Comparison of ENCODE assay signal across 16 mouse cellular contexts in the genomic region with DNA sequence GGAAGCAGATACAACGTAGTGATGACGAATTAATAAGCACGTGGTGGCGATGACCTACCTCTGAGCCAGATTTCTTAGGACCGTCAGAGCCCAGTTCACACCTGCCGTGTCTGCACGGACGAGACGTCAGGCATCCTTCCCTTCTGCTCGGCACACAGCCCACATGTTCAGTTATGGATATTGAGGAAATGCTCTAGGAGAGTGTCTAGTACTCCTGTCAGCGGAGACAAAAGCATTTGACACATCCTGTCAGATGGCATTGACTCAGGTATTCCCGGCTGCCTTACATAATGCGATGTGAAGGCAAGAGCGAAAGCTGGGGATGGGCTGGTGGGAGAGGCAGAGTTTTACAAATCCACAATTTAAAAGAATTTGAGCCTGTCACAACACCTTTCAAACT.
A peak's percentile ranks its signal among the peaks of the same experiment; 100 is the strongest.
DNase-seq lines count a peak whose midpoint lies in the region; ATAC-seq and TF ChIP-seq lines count a peak whose summit lies in the region.
"Had no signal": no experiment of that assay in that cellular context is flagged by ENCODE, and none has a peak within 500 bp of the region (broad histone marks: within the 10 kb centered on the region; RNA-seq: fewer than 3 reads in every experiment).

No protein-coding gene starts in this region.

- no peak overlapping the region for H3K9ac ChIP-seq in neural tube, embryonic 15.5 days (replicated peaks)
- no peak overlapping the region for H3K9ac ChIP-seq in forebrain, postnatal 0 days
- H3K9ac ChIP-seq in liver, postnatal 0 days (replicated peaks) = no peak overlapping the region
- H3K9ac ChIP-seq: liver, embryonic 15.5 days had no signal

- no peak overlapping the region for H3K4me3 ChIP-seq in neural tube, embryonic 15.5 days (replicated peaks)
- no peak overlapping the region for H3K4me3 ChIP-seq in forebrain, postnatal 0 days (ENCODE audit: low read depth, low read length)
- no peak overlapping the region for H3K4me3 ChIP-seq in liver, postnatal 0 days (ENCODE audit: low read depth, low read length)
- H3K4me3 ChIP-seq: erythroblast, embryonic 14.5 days; heart, adult 2 months; liver, embryonic 15.5 days had no signal

- no peaks in the 10 kb centered on the region for H3K27me3 ChIP-seq in neural tube, embryonic 15.5 days (replicated peaks)
- H3K27me3 ChIP-seq in forebrain, postnatal 0 days (ENCODE audit: insufficient read depth, low read length) = no peaks in the 10 kb centered on the region
- H3K27me3 ChIP-seq in liver, postnatal 0 days (ENCODE audit: insufficient read depth, low read length) = no peaks in the 10 kb centered on the region
- H3K27me3 ChIP-seq: liver, embryonic 15.5 days had no signal

- H3K9me3 ChIP-seq in neural tube, embryonic 15.5 days (replicated peaks) = no peaks in the 10 kb centered on the region
- no peaks in the 10 kb centered on the region for H3K9me3 ChIP-seq in forebrain, postnatal 0 days (ENCODE audit: low read length)
- H3K9me3 ChIP-seq in liver, postnatal 0 days (ENCODE audit: low read length) = no peaks in the 10 kb centered on the region
- H3K9me3 ChIP-seq: liver, embryonic 15.5 days had no signal

- DNase-seq in embryo, embryonic 11 days = peak; percentile 6
- DNase-seq in embryo, embryonic 10 days (ENCODE audit: low spot score) = no peak
- DNase-seq in neural tube, embryonic 10.5 days (ENCODE audit: extremely low spot score, low spot score) = peak; percentile 16
- DNase-seq in forebrain, postnatal 0 days = peak; percentile 8
- DNase-seq in retina, postnatal 1 day = peak; percentile 12
- DNase-seq in liver, postnatal 0 days = no peak
- no peak for DNase-seq in spleen, postnatal 36 days (ENCODE audit: low spot score in 2 of 2)
- DNase-seq: adrenal gland, postnatal 14 days; heart, adult 2 months; heart, postnatal 10 days; lung, postnatal 4 days; right cerebral cortex, postnatal 25 days had no signal

- 77% methylated on average over 14 of the region's 14 CpGs for WGBS in neural tube, embryonic 15.5 days
- WGBS in forebrain, postnatal 0 days = 37% methylated on average over 14 of the region's 14 CpGs
- 82% methylated on average over 14 of the region's 14 CpGs for WGBS in liver, postnatal 0 days (ENCODE audit: insufficient replicate concordance)

- no peak overlapping the region for H3K4me2 ChIP-seq in neural tube, embryonic 15.5 days
- peak overlapping the region; percentile 1; the same call in 1 of the 2 replicates for H3K4me2 ChIP-seq in forebrain, postnatal 0 days (ENCODE audit: low read depth)
- H3K4me2 ChIP-seq in liver, postnatal 0 days (ENCODE audit: low read depth, low read length) = no peak overlapping the region
- H3K4me2 ChIP-seq: liver, embryonic 15.5 days had no signal

- ATAC-seq in neural tube, embryonic 15.5 days (ENCODE audit: low FRiP score) = no peak
- peak; percentile 64; the same call in 1 of the 2 replicates for ATAC-seq in forebrain, postnatal 0 days
- no peak for ATAC-seq in liver, postnatal 0 days
- ATAC-seq: inflammation-experienced regulatory T-cells, adult 6 months had no signal

- TF ChIP-seq CTCF in forebrain, postnatal 0 days (IDR thresholded peaks at IDR 0.05; ENCODE audit: low read depth) = no peak
- no peak for TF ChIP-seq CTCF in liver, postnatal 0 days (IDR thresholded peaks at IDR 0.05; ENCODE audit: low read depth)

- no peak for TF ChIP-seq EP300 in liver, postnatal 0 days (IDR thresholded peaks at IDR 0.05; ENCODE audit: low read depth)

- no peak overlapping the region for H3K27ac ChIP-seq in neural tube, embryonic 15.5 days (replicated peaks)
- no peak overlapping the region for H3K27ac ChIP-seq in forebrain, postnatal 0 days (ENCODE audit: low read depth, low read length)
- no peak overlapping the region for H3K27ac ChIP-seq in liver, postnatal 0 days (ENCODE audit: low read depth)
- H3K27ac ChIP-seq: heart, adult 2 months; liver, embryonic 15.5 days had no signal

- no peaks in the 10 kb centered on the region for H3K4me1 ChIP-seq in neural tube, embryonic 15.5 days
- no peaks in the 10 kb centered on the region for H3K4me1 ChIP-seq in forebrain, postnatal 0 days (ENCODE audit: insufficient read depth)
- no peaks in the 10 kb centered on the region for H3K4me1 ChIP-seq in liver, postnatal 0 days (ENCODE audit: insufficient read depth)
- H3K4me1 ChIP-seq: liver, embryonic 15.5 days had no signal

- H3K36me3 ChIP-seq in neural tube, embryonic 15.5 days = no peaks in the 10 kb centered on the region
- no peaks in the 10 kb centered on the region for H3K36me3 ChIP-seq in forebrain, postnatal 0 days (ENCODE audit: insufficient read depth)
- no peaks in the 10 kb centered on the region for H3K36me3 ChIP-seq in liver, postnatal 0 days (replicated peaks; ENCODE audit: insufficient read depth, low read length)
- H3K36me3 ChIP-seq: liver, embryonic 15.5 days had no signal

Comparison
In these comparisons a context has a peak if more than half of its experiments do, and no peak if none do; other contexts are left out.
1. DNase-seq: peak in embryo, embryonic 11 days (single experiment), neural tube, embryonic 10.5 days (single experiment), forebrain, postnatal 0 days (single experiment) and retina, postnatal 1 day (single experiment); none in embryo, embryonic 10 days (single experiment), liver, postnatal 0 days (single experiment) and spleen, postnatal 36 days (0 of 2).